Mouse (Mus musculus): ENCODE measurements around the gene Slc25a19. TPM values are rescaled to one million over a fixed set of nuclear protein-coding genes. Genes with fewer than 3 reads are reported as not detected.
"Not testable (repeated sequence)": the region's sequence is repeated elsewhere in the genome, so short reads cannot be mapped to it uniquely, and the experiment has no call there.

Slc25a19 gene
- polyA plus RNA-seq, 1 experiment from 2014 or later = 24.7 TPM

- no peaks in the 10 kb centered on the region for H3K27me3 ChIP-seq
- H3K4me2 ChIP-seq (replicated peaks) = no peak overlapping the region
- H3K4me1 ChIP-seq = peaks cover 7% of the 10 kb centered on the region; the same call in 1 of the 2 replicates
- 88% methylated on average over 3 of the region's 3 CpGs for WGBS
- H3K9ac ChIP-seq = no peak overlapping the region
- no peak overlapping the region for H3K4me3 ChIP-seq
- H3K36me3 ChIP-seq = peaks cover 38% of the 10 kb centered on the region
- H3K27ac ChIP-seq = no peak overlapping the region
- ATAC-seq (ENCODE audit: low FRiP score) = no peak
- no peaks in the 10 kb centered on the region for H3K9me3 ChIP-seq (replicated peaks)
Measured at GRCm38 (mm10) chr11:115653194-115653593, 25.1 kb upstream of the Slc25a19 start.

- no peak overlapping the region for H3K9ac ChIP-seq
- ATAC-seq (ENCODE audit: low FRiP score) = no peak
- H3K27me3 ChIP-seq = no peaks in the 10 kb centered on the region
- peaks cover 7% of the 10 kb centered on the region; the same call in 1 of the 2 replicates for H3K4me1 ChIP-seq
- H3K4me2 ChIP-seq (replicated peaks) = no peak overlapping the region
- peaks cover 47% of the 10 kb centered on the region for H3K36me3 ChIP-seq
- no peaks in the 10 kb centered on the region for H3K9me3 ChIP-seq (replicated peaks)
- H3K4me3 ChIP-seq = no peak overlapping the region
- WGBS = 96% methylated on average over 3 of the region's 3 CpGs
- no peak overlapping the region for H3K27ac ChIP-seq
Measured at GRCm38 (mm10) chr11:115651680-115652079, 23.6 kb upstream of the Slc25a19 start.

GRCm38 (mm10) chr11:115649706-115650105 lies 21.6 kb upstream of the Slc25a19 start:
- H3K4me1 ChIP-seq = peaks cover 7% of the 10 kb centered on the region; the same call in 1 of the 2 replicates

GRCm38 (mm10) chr11:115647459-115647858 lies 19.4 kb upstream of the Slc25a19 start:
- H3K27ac ChIP-seq = no peak overlapping the region
- no peak for ATAC-seq (ENCODE audit: low FRiP score)
- 68% methylated on average over 6 of the region's 6 CpGs for WGBS
- H3K36me3 ChIP-seq = peaks cover 45% of the 10 kb centered on the region
- no peaks in the 10 kb centered on the region for H3K9me3 ChIP-seq (replicated peaks)
- no peak overlapping the region for H3K4me2 ChIP-seq (replicated peaks)
- H3K4me1 ChIP-seq = peaks cover 7% of the 10 kb centered on the region; the same call in 1 of the 2 replicates
- H3K4me3 ChIP-seq = no peak overlapping the region
- no peaks in the 10 kb centered on the region for H3K27me3 ChIP-seq
- H3K9ac ChIP-seq = no peak overlapping the region

More at GRCm38 (mm10) chr11:115649706-115650105, 21.6 kb upstream of the Slc25a19 start:
- H3K27me3 ChIP-seq = no peaks in the 10 kb centered on the region
- H3K4me2 ChIP-seq (replicated peaks) = no peak overlapping the region
- 0 out of 2 replicates have a peak overlapping the region, but pooled peaks have one; percentile 13 for H3K9ac ChIP-seq
- H3K27ac ChIP-seq = 0 out of 2 replicates have a peak overlapping the region, but pooled peaks have one; percentile 35
- 71% methylated on average over 10 of the region's 10 CpGs for WGBS
- no peaks in the 10 kb centered on the region for H3K9me3 ChIP-seq (replicated peaks)
- ATAC-seq (ENCODE audit: low FRiP score) = no peak
- peaks cover 51% of the 10 kb centered on the region for H3K36me3 ChIP-seq
- H3K4me3 ChIP-seq = no peak overlapping the region

- no peak overlapping the region for H3K9ac ChIP-seq
- WGBS = 94% methylated on average over 9 of the region's 9 CpGs
- no peak overlapping the region for H3K4me3 ChIP-seq
- no peak for ATAC-seq (ENCODE audit: low FRiP score)
- H3K4me2 ChIP-seq (replicated peaks) = no peak overlapping the region
- no peaks in the 10 kb centered on the region for H3K9me3 ChIP-seq (replicated peaks)
- H3K27me3 ChIP-seq = no peaks in the 10 kb centered on the region
- H3K4me1 ChIP-seq = peaks cover 7% of the 10 kb centered on the region; the same call in 1 of the 2 replicates
- H3K36me3 ChIP-seq = peaks cover 39% of the 10 kb centered on the region
- H3K27ac ChIP-seq = no peak overlapping the region
Measured at GRCm38 (mm10) chr11:115646439-115646838, 18.3 kb upstream of the Slc25a19 start.

- not testable (repeated sequence) for H3K4me1 ChIP-seq; H3K4me2 ChIP-seq (replicated peaks); H3K27ac ChIP-seq; ATAC-seq (ENCODE audit: low FRiP score); H3K9me3 ChIP-seq (replicated peaks); H3K27me3 ChIP-seq; H3K9ac ChIP-seq; H3K4me3 ChIP-seq
- peaks cover 39% of the 10 kb centered on the region for H3K36me3 ChIP-seq
- 92% methylated on average over 14 of the region's 14 CpGs for WGBS
Measured at GRCm38 (mm10) chr11:115645498-115645897, 17.4 kb upstream of the Slc25a19 start.

GRCm38 (mm10) chr11:115644308-115644707 lies 16.2 kb upstream of the Slc25a19 start:
- Histone ChIP-seq H3K27me3 (no peaks in the 10 kb centered on the region), H3K9ac (no peak overlapping the region), H3K4me2 (replicated peaks) (no peak overlapping the region), H3K27ac (no peak overlapping the region), H3K4me3 (no peak overlapping the region), H3K36me3 (peaks cover 31% of the 10 kb centered on the region), H3K4me1 (no peaks in the 10 kb centered on the region), H3K9me3 (replicated peaks) (no peaks in the 10 kb centered on the region)
- WGBS = 93% methylated on average over 13 of the region's 13 CpGs
- ATAC-seq (ENCODE audit: low FRiP score) = no peak

GRCm38 (mm10) chr11:115643265-115643664 lies 15.2 kb upstream of the Slc25a19 start:
- H3K9ac ChIP-seq = no peak overlapping the region
- no peaks in the 10 kb centered on the region for H3K27me3 ChIP-seq
- WGBS = 75% methylated on average over 10 of the region's 10 CpGs
- H3K27ac ChIP-seq = no peak overlapping the region
- no peak for ATAC-seq (ENCODE audit: low FRiP score)
- H3K4me2 ChIP-seq (replicated peaks) = no peak overlapping the region
- H3K9me3 ChIP-seq (replicated peaks) = no peaks in the 10 kb centered on the region
- H3K36me3 ChIP-seq = peaks cover 25% of the 10 kb centered on the region
- H3K4me3 ChIP-seq = no peak overlapping the region
- H3K4me1 ChIP-seq = no peaks in the 10 kb centered on the region; the same call in 1 of the 2 replicates

GRCm38 (mm10) chr11:115642705-115643104 lies 14.6 kb upstream of the Slc25a19 start:
- Histone ChIP-seq H3K9me3 (replicated peaks) (no peaks in the 10 kb centered on the region), H3K27ac (no peak overlapping the region), H3K36me3 (peaks cover 20% of the 10 kb centered on the region), H3K9ac (no peak overlapping the region), H3K4me2 (replicated peaks) (no peak overlapping the region), H3K4me1 (no peaks in the 10 kb centered on the region; the same call in 1 of the 2 replicates), H3K27me3 (no peaks in the 10 kb centered on the region), H3K4me3 (no peak overlapping the region)
- 91% methylated on average over 2 of the region's 2 CpGs for WGBS
- no peak for ATAC-seq (ENCODE audit: low FRiP score)

GRCm38 (mm10) chr11:115641664-115642036 lies 13.6 kb upstream of the Slc25a19 start:
- ATAC-seq (ENCODE audit: low FRiP score) = no peak
- no peaks in the 10 kb centered on the region for H3K9me3 ChIP-seq (replicated peaks)
- peaks cover 16% of the 10 kb centered on the region for H3K36me3 ChIP-seq
- H3K27ac ChIP-seq = no peak overlapping the region
- no peaks in the 10 kb centered on the region for H3K27me3 ChIP-seq
- no peaks in the 10 kb centered on the region; the same call in 1 of the 2 replicates for H3K4me1 ChIP-seq
- no peak overlapping the region for H3K9ac ChIP-seq
- H3K4me3 ChIP-seq = no peak overlapping the region
- WGBS = 87% methylated on average over 4 of the region's 4 CpGs
- H3K4me2 ChIP-seq (replicated peaks) = no peak overlapping the region

- H3K4me1 ChIP-seq = no peaks in the 10 kb centered on the region; the same call in 1 of the 2 replicates
- no peak overlapping the region for H3K4me2 ChIP-seq (replicated peaks)
- H3K9me3 ChIP-seq (replicated peaks) = no peaks in the 10 kb centered on the region
- H3K27me3 ChIP-seq = no peaks in the 10 kb centered on the region
- ATAC-seq (ENCODE audit: low FRiP score) = no peak
- no peak overlapping the region for H3K4me3 ChIP-seq
- no peak overlapping the region for H3K9ac ChIP-seq
- no peak overlapping the region for H3K27ac ChIP-seq
- 55% methylated on average over 14 of the region's 14 CpGs for WGBS
- peaks cover 12% of the 10 kb centered on the region; the same call in 1 of the 2 replicates for H3K36me3 ChIP-seq
Measured at GRCm38 (mm10) chr11:115640978-115641663, 13.0 kb upstream of the Slc25a19 start.

- Histone ChIP-seq H3K36me3 (peaks cover 8% of the 10 kb centered on the region; the same call in 1 of the 2 replicates), H3K9me3 (replicated peaks) (no peaks in the 10 kb centered on the region), H3K27ac (no peak overlapping the region), H3K4me1 (no peaks in the 10 kb centered on the region; the same call in 1 of the 2 replicates), H3K4me2 (replicated peaks) (no peak overlapping the region), H3K27me3 (no peaks in the 10 kb centered on the region), H3K4me3 (no peak overlapping the region), H3K9ac (no peak overlapping the region)
- WGBS = 86% methylated on average over 3 of the region's 4 CpGs
- no peak for ATAC-seq (ENCODE audit: low FRiP score)
Measured at GRCm38 (mm10) chr11:115640311-115640828, 12.3 kb upstream of the Slc25a19 start.
